Mouse (Mus musculus) ES-Bruce4 (cell line): Measurements from ENCODE around the gene Spata17. TPM values are rescaled to one million over a fixed set of nuclear protein-coding genes. Genes with fewer than 3 reads are reported as not detected.

Experiments
- H3K27ac ChIP-seq: 2 replicates; pipeline ENCODE4 v1.5.1; 2012; ENCODE audit warnings: low read length, inconsistent platforms; ENCODE audit not compliant: insufficient read depth
- H3K27me3 ChIP-seq: 2 replicates; pipeline ENCODE4 v1.6.1; 2012; ENCODE audit warnings: mild to moderate bottlenecking, low read length, inconsistent platforms; ENCODE audit not compliant: control insufficient read depth, poor library complexity, insufficient read depth, severe bottlenecking
- H3K36me3 ChIP-seq: 2 replicates; pipeline ENCODE4 v1.6.1; 2012; ENCODE audit warnings: inconsistent platforms, mild to moderate bottlenecking, low read length, moderate library complexity; ENCODE audit not compliant: control insufficient read depth, poor library complexity, insufficient read depth, severe bottlenecking
- H3K4me1 ChIP-seq: one replicate; pipeline ENCODE4 v1.8.1; 2011; ENCODE audit warnings: low read length; ENCODE audit not compliant: control insufficient read depth, insufficient read depth
- H3K4me3 ChIP-seq: 2 replicates; pipeline ENCODE4 v1.5.1; 2011; ENCODE audit warnings: low read depth, mild to moderate bottlenecking, low read length
- H3K9ac ChIP-seq: 2 replicates; pipeline ENCODE4 v1.6.1; 2012; ENCODE audit warnings: low read depth, mild to moderate bottlenecking, inconsistent platforms; ENCODE audit not compliant: poor library complexity, severe bottlenecking
- H3K9me3 ChIP-seq: replicated peaks from 2 replicates; pipeline ENCODE4 v1.6.1; 2012; ENCODE audit warnings: mild to moderate bottlenecking, low read length, inconsistent platforms; ENCODE audit not compliant: control insufficient read depth, poor library complexity, insufficient read depth, severe bottlenecking
- CTCF ChIP-seq: IDR thresholded peaks from one replicate; pipeline ENCODE4 v1.8.1; 2011; ENCODE audit warnings: low read depth, low read length
- EP300 ChIP-seq: IDR thresholded peaks from 2 replicates; pipeline ENCODE4 v1.6.1; 2011; ENCODE audit warnings: low read depth, low read length; ENCODE audit not compliant: insufficient read depth
- POLR2A ChIP-seq: IDR thresholded peaks from one replicate; pipeline ENCODE4 v1.8.1; 2011; ENCODE audit warnings: low read length; ENCODE audit not compliant: insufficient read depth
- polyA plus RNA-seq: library from polyadenylated mRNA; stranded (reverse); fragments of >200 nt; gene quantifications from 2 replicates; pipeline ENCODE4 v1.2.4, GENCODE M21; 2011; ENCODE audit warnings: low read depth; ENCODE audit not compliant: missing spikeins, insufficient read depth, insufficient read length

Spata17 gene
- polyA plus RNA-seq, 1 experiment: not detected

- no peak overlapping the region for H3K9ac ChIP-seq
- no peaks in the 10 kb centered on the region for H3K27me3 ChIP-seq
- H3K36me3 ChIP-seq: no peaks in the 10 kb centered on the region
- H3K27ac ChIP-seq: no peak overlapping the region
- H3K4me1 ChIP-seq: no peaks in the 10 kb centered on the region
- H3K4me3 ChIP-seq: no peak overlapping the region
- TF ChIP-seq POLR2A (no peak), EP300 (no peak), CTCF (no peak)
- no peaks in the 10 kb centered on the region for H3K9me3 ChIP-seq
Observed at GRCm38 (mm10) chr1:187044726-187045125, 170.5 kb downstream of the Spata17 start.

GRCm38 (mm10) chr1:187039801-187040200, 175.5 kb downstream of the Spata17 start:
- TF ChIP-seq POLR2A (no peak), EP300 (no peak), CTCF (no peak)
- H3K27me3 ChIP-seq: no peaks in the 10 kb centered on the region
- H3K36me3 ChIP-seq: no peaks in the 10 kb centered on the region
- no peak overlapping the region for H3K9ac ChIP-seq
- no peaks in the 10 kb centered on the region for H3K9me3 ChIP-seq
- no peaks in the 10 kb centered on the region for H3K4me1 ChIP-seq
- H3K4me3 ChIP-seq: no peak overlapping the region
- H3K27ac ChIP-seq: no peak overlapping the region

- Histone ChIP-seq H3K4me3 (no peak overlapping the region), H3K9me3 (no peaks in the 10 kb centered on the region), H3K4me1 (no peaks in the 10 kb centered on the region), H3K9ac (no peak overlapping the region), H3K27me3 (no peaks in the 10 kb centered on the region), H3K36me3 (no peaks in the 10 kb centered on the region), H3K27ac (no peak overlapping the region)
- TF ChIP-seq CTCF (no peak), POLR2A (no peak), EP300 (no peak)
Observed at GRCm38 (mm10) chr1:187035785-187036184, 179.5 kb downstream of the Spata17 start.

GRCm38 (mm10) chr1:187031796-187032195, 183.5 kb downstream of the Spata17 start:
- H3K9ac ChIP-seq: no peak overlapping the region
- H3K4me1 ChIP-seq: no peaks in the 10 kb centered on the region
- H3K27me3 ChIP-seq: no peaks in the 10 kb centered on the region
- H3K36me3 ChIP-seq: no peaks in the 10 kb centered on the region
- no peaks in the 10 kb centered on the region for H3K9me3 ChIP-seq
- H3K4me3 ChIP-seq: no peak overlapping the region
- TF ChIP-seq CTCF: peak; percentile 60
- no peak for TF ChIP-seq POLR2A
- no peak for TF ChIP-seq EP300
- H3K27ac ChIP-seq: no peak overlapping the region

- H3K27ac ChIP-seq: no peak overlapping the region
- no peaks in the 10 kb centered on the region for H3K9me3 ChIP-seq
- no peaks in the 10 kb centered on the region for H3K4me1 ChIP-seq
- H3K36me3 ChIP-seq: no peaks in the 10 kb centered on the region
- no peak overlapping the region for H3K4me3 ChIP-seq
- H3K27me3 ChIP-seq: no peaks in the 10 kb centered on the region
- H3K9ac ChIP-seq: no peak overlapping the region
- TF ChIP-seq EP300 (no peak), CTCF (no peak), POLR2A (no peak)
Observed at GRCm38 (mm10) chr1:187028841-187029240, 186.4 kb downstream of the Spata17 start.

- no peaks in the 10 kb centered on the region for H3K36me3 ChIP-seq
- H3K4me1 ChIP-seq: no peaks in the 10 kb centered on the region
- H3K9ac ChIP-seq: no peak overlapping the region
- no peak for TF ChIP-seq EP300
- no peak for TF ChIP-seq POLR2A
- no peak for TF ChIP-seq CTCF
- no peaks in the 10 kb centered on the region; the same call in 1 of the 2 replicates for H3K27me3 ChIP-seq
- H3K4me3 ChIP-seq: no peak overlapping the region
- no peaks in the 10 kb centered on the region for H3K9me3 ChIP-seq
- no peak overlapping the region for H3K27ac ChIP-seq
Observed at GRCm38 (mm10) chr1:187020011-187020410, 195.3 kb downstream of the Spata17 start.
